Mouse (Mus musculus) lung, embryonic 16.5 days (tissue): ENCODE results near the gene Lamb1. TPM values are rescaled to one million over a fixed set of nuclear protein-coding genes. Genes with fewer than 3 reads are reported as not detected.
A peak's percentile ranks its signal among the peaks of the same experiment; 100 is the strongest.

Experiments
- ATAC-seq: fragments of 200-750 bp; cut with Nextera tagmentation; 2 replicates; pipeline ENCODE4 v1.8.0; 2017; ENCODE audit warnings: low read depth, mild to moderate bottlenecking, moderate library complexity
- H3K27ac ChIP-seq: fragments of 300-500 bp; sonication (generic); 2 replicates; pipeline ENCODE4 v1.5.1; 2014; ENCODE audit warnings: mild to moderate bottlenecking, control low read depth, low read length
- H3K27me3 ChIP-seq: fragments of 300-500 bp; sonication (generic); 2 replicates; pipeline ENCODE4 v1.6.1; 2014; ENCODE audit warnings: low read depth, low read length, mixed read lengths; ENCODE audit not compliant: control insufficient read depth, insufficient read depth
- H3K36me3 ChIP-seq: fragments of 300-500 bp; sonication (generic); 2 replicates; pipeline ENCODE4 v1.6.1; 2014; ENCODE audit warnings: low read length; ENCODE audit not compliant: control insufficient read depth, insufficient read depth
- H3K4me1 ChIP-seq: fragments of 300-500 bp; sonication (generic); replicated peaks from 2 replicates; pipeline ENCODE4 v1.6.1; 2014; ENCODE audit warnings: low read length, mixed read lengths; ENCODE audit not compliant: control insufficient read depth, insufficient read depth
- H3K4me2 ChIP-seq: fragments of 300-500 bp; sonication (generic); 2 replicates; pipeline ENCODE4 v1.6.1; 2014; ENCODE audit warnings: low read depth, low read length, control low read depth
- H3K4me3 ChIP-seq: fragments of 300-500 bp; sonication (generic); 2 replicates; pipeline ENCODE4 v1.5.1; 2014; ENCODE audit warnings: mild to moderate bottlenecking, low read length, control low read depth
- H3K9ac ChIP-seq: fragments of 300-500 bp; sonication (generic); 2 replicates; pipeline ENCODE4 v1.6.1; 2014; ENCODE audit warnings: low read length, control low read depth
- H3K9me3 ChIP-seq: fragments of 300-500 bp; sonication (generic); 2 replicates; pipeline ENCODE4 v1.6.1; 2016; ENCODE audit warnings: low read length; ENCODE audit not compliant: control insufficient read depth
- WGBS: fragments of 180-500 bp; shearing (Covaris S2); extraction: QIAGEN DNeasy Blood & Tissue Kit; methylation state at CpG from one replicate; pipeline ENCODE4 v1.1.7; 2014; 5-methylcytosine and 5-hydroxymethylcytosine counted together
- polyA plus RNA-seq: library from polyadenylated mRNA; unstranded; fragments of >200 nt; fragmentation: Nextera tagmentation; extraction: Ambion mirVana; gene quantifications from 2 replicates; pipeline ENCODE4 v1.2.1, GENCODE M21; 2015

Gene Lamb1
- polyA plus RNA-seq, 1 experiment from 2014 or later = 131 TPM

GRCm38 (mm10) chr12:31369656-31370055 is 104.6 kb downstream of the Lamb1 start:
- H3K4me3 ChIP-seq = no peak overlapping the region
- no peaks in the 10 kb centered on the region; the same call in 1 of the 2 replicates for H3K4me1 ChIP-seq
- H3K36me3 ChIP-seq = no peaks in the 10 kb centered on the region
- 63% methylated on average over 7 of the region's 7 CpGs for WGBS
- H3K9me3 ChIP-seq = no peaks in the 10 kb centered on the region
- no peak overlapping the region for H3K9ac ChIP-seq
- no peak overlapping the region for H3K27ac ChIP-seq
- H3K27me3 ChIP-seq = no peaks in the 10 kb centered on the region
- no peak overlapping the region for H3K4me2 ChIP-seq
- ATAC-seq = no peak

GRCm38 (mm10) chr12:31374603-31375282 is 109.7 kb downstream of the Lamb1 start:
- no peaks in the 10 kb centered on the region for H3K36me3 ChIP-seq
- H3K4me1 ChIP-seq = peaks cover 14% of the 10 kb centered on the region
- no peak overlapping the region for H3K27ac ChIP-seq
- no peaks in the 10 kb centered on the region for H3K9me3 ChIP-seq
- no peaks in the 10 kb centered on the region for H3K27me3 ChIP-seq
- H3K9ac ChIP-seq = no peak overlapping the region
- ATAC-seq = peak; percentile 66
- 31% methylated on average over 9 of the region's 9 CpGs for WGBS
- no peak overlapping the region for H3K4me2 ChIP-seq
- H3K4me3 ChIP-seq = no peak overlapping the region

- WGBS = 62% methylated on average over 4 of the region's 4 CpGs
- H3K4me3 ChIP-seq = no peak overlapping the region
- no peak for ATAC-seq
- no peaks in the 10 kb centered on the region for H3K36me3 ChIP-seq
- no peak overlapping the region for H3K27ac ChIP-seq
- no peak overlapping the region for H3K9ac ChIP-seq
- H3K4me1 ChIP-seq = peaks cover 14% of the 10 kb centered on the region
- H3K9me3 ChIP-seq = no peaks in the 10 kb centered on the region
- H3K27me3 ChIP-seq = no peaks in the 10 kb centered on the region
- no peak overlapping the region for H3K4me2 ChIP-seq
Observed at GRCm38 (mm10) chr12:31375283-31375615, 110.2 kb downstream of the Lamb1 start.

GRCm38 (mm10) chr12:31376326-31376950 is 111.4 kb downstream of the Lamb1 start:
- Histone ChIP-seq H3K9me3 (no peaks in the 10 kb centered on the region), H3K4me1 (peaks cover 14% of the 10 kb centered on the region), H3K27ac (no peak overlapping the region), H3K36me3 (no peaks in the 10 kb centered on the region), H3K4me3 (peak overlapping the region; percentile 31), H3K9ac (peak overlapping the region; percentile 48), H3K27me3 (no peaks in the 10 kb centered on the region), H3K4me2 (peak overlapping the region; percentile 66)
- ATAC-seq = peak; percentile 34; the same call in 1 of the 2 replicates
- 5% methylated on average over 13 of the region's 13 CpGs for WGBS

- Histone ChIP-seq H3K27ac (no peak overlapping the region), H3K4me3 (peak overlapping the region; percentile 10; the same call in 1 of the 2 replicates), H3K27me3 (no peaks in the 10 kb centered on the region), H3K36me3 (no peaks in the 10 kb centered on the region), H3K9ac (no peak overlapping the region), H3K4me1 (peaks cover 16% of the 10 kb centered on the region), H3K9me3 (no peaks in the 10 kb centered on the region), H3K4me2 (peak overlapping the region; percentile 66)
- ATAC-seq = no peak
- WGBS = 47% methylated on average over 11 of the region's 11 CpGs
Observed at GRCm38 (mm10) chr12:31377241-31377640, 112.2 kb downstream of the Lamb1 start.

Other genes starting within 250 kb of the Lamb1 start
- gene Fam110c, start 191.4 kb upstream of the Lamb1 start, polyA plus RNA-seq = 2.4 and 3.4 TPM in 2 replicates
- not detected in 2 replicates for gene Gm6993, start 24.5 kb upstream of the Lamb1 start, polyA plus RNA-seq
- 107 and 121 TPM in 2 replicates for gene Dld, start 86.2 kb downstream of the Lamb1 start, polyA plus RNA-seq
- gene Slc26a3, start 125.6 kb downstream of the Lamb1 start, polyA plus RNA-seq = 0.13 TPM in 1 of 2 replicates, not detected in the other
- 11.1 and 16.6 TPM in 2 replicates for gene Cbll1, start 234.4 kb downstream of the Lamb1 start, polyA plus RNA-seq